Mouse (Mus musculus): ENCODE results near the gene Brca1. TPM values are rescaled to one million over a fixed set of nuclear protein-coding genes. Genes with fewer than 3 reads are reported as not detected.
"Not testable (repeated sequence)": the region's sequence is repeated elsewhere in the genome, so short reads cannot be mapped to it uniquely, and the experiment has no call there.

Brca1 gene
- polyA plus RNA-seq, 1 experiment from 2014 or later, result 24.7 TPM

GRCm38 (mm10) chr11:101442760-101443159 is 109.0 kb downstream of the Brca1 start:
- H3K27me3 ChIP-seq (ENCODE audit: control insufficient read depth, insufficient read depth, low read length), result no peaks in the 10 kb centered on the region
- DNase-seq (ENCODE audit: low spot score), result no peak
- ATAC-seq (replicated peaks; ENCODE audit: insufficient number of reproducible peaks, low FRiP score, low TSS enrichment, low read depth), result peak; percentile 3; the same call in 1 of the 2 replicates
- H3K27ac ChIP-seq (replicated peaks; ENCODE audit: low read depth, low read length), result peak overlapping the region; percentile 79
- no peaks in the 10 kb centered on the region for H3K4me1 ChIP-seq (ENCODE audit: control insufficient read depth, insufficient read depth, low read length)
- peaks cover 7% of the 10 kb centered on the region for H3K36me3 ChIP-seq (replicated peaks; ENCODE audit: control insufficient read depth, insufficient read depth, low read depth, low read length)
- peak overlapping the region; percentile 96 for H3K9ac ChIP-seq (replicated peaks; ENCODE audit: low read length)
- WGBS, result 1% methylated on average over 14 of the region's 14 CpGs
- H3K9me3 ChIP-seq (replicated peaks; ENCODE audit: control insufficient read depth, low read length), result no peaks in the 10 kb centered on the region
- peak overlapping the region; percentile 84 for H3K4me2 ChIP-seq (ENCODE audit: low read depth, low read length)
- H3K4me3 ChIP-seq (ENCODE audit: low read depth, low read length), result peak overlapping the region; percentile 88

- peak within 1 kb of the TSS; percentile 79 for H3K27ac ChIP-seq (replicated peaks; ENCODE audit: low read depth, low read length)
- ATAC-seq (replicated peaks; ENCODE audit: insufficient number of reproducible peaks, low FRiP score, low TSS enrichment, low read depth) (peak; percentile 99), DNase-seq (ENCODE audit: low spot score) (peak; percentile 99)
- peaks cover 7% of the 10 kb centered on the region for H3K36me3 ChIP-seq (replicated peaks; ENCODE audit: control insufficient read depth, insufficient read depth, low read depth, low read length)
- no peaks in the 10 kb centered on the region for H3K4me1 ChIP-seq (ENCODE audit: control insufficient read depth, insufficient read depth, low read length)
- H3K27me3 ChIP-seq (ENCODE audit: control insufficient read depth, insufficient read depth, low read length), result no peaks in the 10 kb centered on the region
- H3K4me3 ChIP-seq (ENCODE audit: low read depth, low read length), result peak within 1 kb of the TSS; percentile 88
- under 1% methylated on average over 42 of the region's 42 CpGs for WGBS
- peak within 1 kb of the TSS; percentile 96 for H3K9ac ChIP-seq (replicated peaks; ENCODE audit: low read length)
- H3K9me3 ChIP-seq (replicated peaks; ENCODE audit: control insufficient read depth, low read length), result no peaks in the 10 kb centered on the region
- H3K4me2 ChIP-seq (ENCODE audit: low read depth, low read length), result peak within 1 kb of the TSS; percentile 84
Measured at GRCm38 (mm10) chr11:101442127-101442693, 109.5 kb downstream of the Brca1 start, which contains the start of gene Rpl27. Gene Rpl27 (plus strand): TSS chr11:101442298.

- H3K4me1 ChIP-seq (ENCODE audit: control insufficient read depth, insufficient read depth, low read length); H3K9ac ChIP-seq (replicated peaks; ENCODE audit: low read length); H3K27ac ChIP-seq (replicated peaks; ENCODE audit: low read depth, low read length); H3K9me3 ChIP-seq (replicated peaks; ENCODE audit: control insufficient read depth, low read length); H3K36me3 ChIP-seq (replicated peaks; ENCODE audit: control insufficient read depth, insufficient read depth, low read depth, low read length); DNase-seq (ENCODE audit: low spot score); H3K27me3 ChIP-seq (ENCODE audit: control insufficient read depth, insufficient read depth, low read length): not testable (repeated sequence)
- WGBS, result 38% methylated on average over 15 of the region's 15 CpGs
- Histone ChIP-seq H3K4me2 (ENCODE audit: low read depth, low read length) (peak overlapping the region; percentile 1), H3K4me3 (ENCODE audit: low read depth, low read length) (peak overlapping the region; percentile 88)
- ATAC-seq (replicated peaks; ENCODE audit: insufficient number of reproducible peaks, low FRiP score, low TSS enrichment, low read depth), result peak; percentile 31; the same call in 1 of the 2 replicates
Measured at GRCm38 (mm10) chr11:101441450-101442126, 110.2 kb downstream of the Brca1 start.

Other genes starting within 250 kb of the Brca1 start
- 158 and 160 TPM in 2 replicates for gene Becn1, start 249.7 kb downstream of the Brca1 start, polyA plus RNA-seq (2014; fragmentation: Nextera tagmentation; extraction: Ambion mirVana)
- gene Psme3, start 235.7 kb downstream of the Brca1 start, polyA plus RNA-seq (2014; fragmentation: Nextera tagmentation; extraction: Ambion mirVana), result 150 and 154 TPM in 2 replicates
- 1.2 TPM in 2 replicates for gene Aoc2, start 226.9 kb downstream of the Brca1 start, polyA plus RNA-seq (2014; fragmentation: Nextera tagmentation; extraction: Ambion mirVana)
- gene Aoc3, start 221.3 kb downstream of the Brca1 start, polyA plus RNA-seq (2014; fragmentation: Nextera tagmentation; extraction: Ambion mirVana), result 0.04 TPM in 1 of 2 replicates, not detected in the other
- not detected in 2 replicates for gene G6pc, start 184.4 kb downstream of the Brca1 start, polyA plus RNA-seq (2014; fragmentation: Nextera tagmentation; extraction: Ambion mirVana)
- gene Aarsd1, start 134.3 kb downstream of the Brca1 start, polyA plus RNA-seq (2014; fragmentation: Nextera tagmentation; extraction: Ambion mirVana), result 89.6 and 90.9 TPM in 2 replicates
- gene Gm27029, start 127.2 kb downstream of the Brca1 start, polyA plus RNA-seq (2014; fragmentation: Nextera tagmentation; extraction: Ambion mirVana), result 10.1 and 12.8 TPM in 2 replicates
- gene Rundc1, start 126.9 kb downstream of the Brca1 start, polyA plus RNA-seq (2014; fragmentation: Nextera tagmentation; extraction: Ambion mirVana), result 10.4 and 11.8 TPM in 2 replicates
- gene Ptges3l, start 126.6 kb downstream of the Brca1 start, polyA plus RNA-seq (2014; fragmentation: Nextera tagmentation; extraction: Ambion mirVana), result 3.5 and 3.9 TPM in 2 replicates
- gene Rpl27, start 109.7 kb downstream of the Brca1 start, polyA plus RNA-seq (2014; fragmentation: Nextera tagmentation; extraction: Ambion mirVana), result 432 and 435 TPM in 2 replicates
- gene Ifi35, start 103.5 kb downstream of the Brca1 start, polyA plus RNA-seq (2014; fragmentation: Nextera tagmentation; extraction: Ambion mirVana), result 2.4 and 2.7 TPM in 2 replicates
- gene Rnd2, start 87.0 kb downstream of the Brca1 start, polyA plus RNA-seq (2014; fragmentation: Nextera tagmentation; extraction: Ambion mirVana), result 9.4 and 10.2 TPM in 2 replicates
- 20.9 and 24.6 TPM in 2 replicates for gene Vat1, start 85.7 kb downstream of the Brca1 start, polyA plus RNA-seq (2014; fragmentation: Nextera tagmentation; extraction: Ambion mirVana)
- gene Nbr1, start 194 bp upstream of the Brca1 start, polyA plus RNA-seq (2014; fragmentation: Nextera tagmentation; extraction: Ambion mirVana), result 69.2 and 74.1 TPM in 2 replicates
- 2.0 and 2.4 TPM in 2 replicates for gene Tmem106a, start 30.3 kb upstream of the Brca1 start, polyA plus RNA-seq (2014; fragmentation: Nextera tagmentation; extraction: Ambion mirVana)
- not detected in 2 replicates for gene Gm11634, start 47.3 kb upstream of the Brca1 start, polyA plus RNA-seq (2014; fragmentation: Nextera tagmentation; extraction: Ambion mirVana)
- 37.3 and 43.0 TPM in 2 replicates for gene Rdm1, start 75.2 kb upstream of the Brca1 start, polyA plus RNA-seq (2014; fragmentation: Nextera tagmentation; extraction: Ambion mirVana)
- gene Arl4d, start 113.6 kb upstream of the Brca1 start, polyA plus RNA-seq (2014; fragmentation: Nextera tagmentation; extraction: Ambion mirVana), result 2.8 and 4.3 TPM in 2 replicates
- 46.7 and 47.3 TPM in 2 replicates for gene Dhx8, start 181.0 kb upstream of the Brca1 start, polyA plus RNA-seq (2014; fragmentation: Nextera tagmentation; extraction: Ambion mirVana)
- 14.5 and 15.1 TPM in 2 replicates for gene Etv4, start 233.4 kb upstream of the Brca1 start, polyA plus RNA-seq (2014; fragmentation: Nextera tagmentation; extraction: Ambion mirVana)

Data from embryonic facial prominence, embryonic 11.5 days (tissue).